Mouse (Mus musculus) heart, adult 2 months (tissue): ENCODE measurements at regions not wholly inside any gene's neighbourhood (a gene's known extent, or its start where the extent isn't known, plus 50 kb on each side); places are given as distances from the start of the nearest gene placed in this dataset.

Experiments
- CTCF ChIP-seq: fragments of 200-600 bp; IDR thresholded peaks from 2 replicates; pipeline ENCODE4 v1.8.1; 2022; ENCODE audit warnings: antibody characterized with exemption, mild to moderate bottlenecking, moderate library complexity
- POLR2A ChIP-seq: fragments of 200-500 bp; IDR thresholded peaks from 2 replicates; pipeline ENCODE4 v1.6.1; 2011; ENCODE audit warnings: mild to moderate bottlenecking, low read depth, low read length, control low read depth; ENCODE audit not compliant: insufficient read depth

GRCm38 (mm10) chr7:111863035-111863434, 83.3 kb upstream of the Galnt18 start:
- TF ChIP-seq POLR2A (no peak), CTCF (no peak)
